Mouse (Mus musculus) monocyte, adult 5-6 weeks (primary cell): ENCODE measurements around the gene Ifna5. TPM values are rescaled to one million over a fixed set of nuclear protein-coding genes. Genes with fewer than 3 reads are reported as not detected.

Source experiments
- ATAC-seq: fragments of 153-309, 156-312 bp; replicated peaks from 2 replicates; pipeline ENCODE4 v1.8.0; 2017; ENCODE audit warnings: mild to moderate bottlenecking; ENCODE audit not compliant: low TSS enrichment, insufficient number of reproducible peaks, severe bottlenecking, poor library complexity, low FRiP score
- total RNA-seq: library from RNA; stranded (forward); fragments of 200-1000, 200-491, 200-594 nt; gene quantifications from 3 replicates; pipeline ENCODE4 v1.2.3, GENCODE M21; 2017

Ifna5 gene
- total RNA-seq, 1 experiment from 2014 or later: not detected

DNA sequence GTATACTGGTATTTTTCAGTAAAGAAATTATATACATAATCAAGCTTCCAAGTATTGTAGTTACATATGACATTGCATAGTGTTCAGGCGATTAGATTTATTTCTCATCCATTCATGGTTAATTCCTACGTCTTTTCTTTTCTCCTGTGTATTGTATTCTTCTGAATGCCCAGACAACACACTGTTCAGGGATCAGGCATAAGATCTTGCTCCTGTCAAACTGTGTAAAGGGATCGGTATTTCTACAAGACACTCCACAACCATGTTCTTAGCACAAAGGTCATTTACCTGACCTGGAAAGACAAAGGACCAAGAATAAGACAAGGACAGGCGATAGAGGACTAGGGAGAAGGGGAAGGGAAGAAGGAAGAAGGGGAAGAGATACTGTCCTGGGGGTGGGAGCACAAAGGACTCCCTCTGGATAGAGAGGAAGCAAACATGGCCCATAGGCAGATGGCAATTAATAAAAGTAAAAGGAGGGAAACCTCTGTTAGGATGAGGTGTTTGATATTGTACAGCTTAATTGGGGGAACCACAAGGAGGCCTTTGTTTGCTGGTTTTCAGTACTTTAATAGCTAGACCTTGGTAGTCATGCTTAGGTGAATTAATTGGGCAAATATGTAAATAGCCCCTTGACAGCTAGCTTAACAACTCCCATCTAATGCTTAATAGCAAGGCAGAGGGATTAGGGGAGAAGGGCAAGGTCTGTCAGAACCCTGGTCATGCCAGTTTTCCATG is 15.9 kb downstream of the Ifna5 start:
- ATAC-seq: no peak

DNA sequence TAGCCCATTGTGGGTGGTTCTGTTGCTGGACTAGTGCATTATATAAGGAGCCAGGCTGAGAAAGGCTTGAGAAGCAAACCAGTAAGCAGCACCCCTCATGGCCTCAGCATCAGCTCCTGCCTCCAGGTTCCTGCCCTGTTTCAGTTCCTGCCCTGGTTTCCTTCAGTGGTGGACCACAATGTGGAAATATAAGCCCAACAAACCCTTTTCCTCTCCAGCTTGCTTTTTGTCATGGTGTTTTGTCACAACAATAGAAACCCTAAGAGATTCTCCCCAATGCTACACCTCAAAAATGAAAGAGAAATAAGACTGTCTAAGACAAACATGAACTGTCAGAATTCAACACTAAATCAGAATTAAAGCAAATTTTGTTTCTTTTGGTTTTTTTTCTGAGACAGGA is 23.9 kb downstream of the Ifna5 start:
- ATAC-seq: no peak

GRCm38 (mm10) chr4:88863309-88863708 is 28.0 kb downstream of the Ifna5 start:
- ATAC-seq: no peak

GRCm38 (mm10) chr4:88864599-88864998 is 29.3 kb downstream of the Ifna5 start:
- peak; percentile 83 for ATAC-seq

DNA sequence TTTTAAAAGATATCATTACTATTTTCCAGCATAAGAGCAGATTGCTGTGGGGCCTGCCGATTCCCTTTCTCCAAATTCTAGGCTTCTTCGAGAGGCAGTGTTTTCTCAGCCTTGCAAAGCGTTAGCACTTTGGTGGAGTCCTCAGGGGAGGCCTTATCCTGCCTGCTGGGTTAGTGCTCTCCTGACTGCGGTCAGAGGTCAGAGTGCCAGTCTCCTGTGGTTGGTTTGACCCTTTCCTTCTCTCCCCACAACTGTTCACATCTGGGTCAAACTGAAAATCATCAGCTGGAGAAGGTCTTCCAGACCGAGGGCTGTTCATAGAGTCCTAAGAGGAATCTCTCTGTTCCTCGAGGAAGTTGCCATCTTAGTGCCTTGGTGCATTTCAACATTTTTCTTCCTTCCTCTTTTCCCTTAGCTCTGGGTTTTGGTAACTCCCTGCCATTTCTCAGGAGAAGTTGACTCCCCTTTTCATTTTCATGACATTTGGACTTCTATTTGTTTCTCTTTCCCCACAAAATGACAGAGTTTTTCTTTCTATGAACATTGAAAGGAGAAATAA is 29.8 kb downstream of the Ifna5 start:
- ATAC-seq: peak; percentile 36; the same call in 1 of the 2 replicates

- peak; percentile 88 for ATAC-seq
Observed at GRCm38 (mm10) chr4:88867366-88867925, 32.1 kb downstream of the Ifna5 start.

DNA sequence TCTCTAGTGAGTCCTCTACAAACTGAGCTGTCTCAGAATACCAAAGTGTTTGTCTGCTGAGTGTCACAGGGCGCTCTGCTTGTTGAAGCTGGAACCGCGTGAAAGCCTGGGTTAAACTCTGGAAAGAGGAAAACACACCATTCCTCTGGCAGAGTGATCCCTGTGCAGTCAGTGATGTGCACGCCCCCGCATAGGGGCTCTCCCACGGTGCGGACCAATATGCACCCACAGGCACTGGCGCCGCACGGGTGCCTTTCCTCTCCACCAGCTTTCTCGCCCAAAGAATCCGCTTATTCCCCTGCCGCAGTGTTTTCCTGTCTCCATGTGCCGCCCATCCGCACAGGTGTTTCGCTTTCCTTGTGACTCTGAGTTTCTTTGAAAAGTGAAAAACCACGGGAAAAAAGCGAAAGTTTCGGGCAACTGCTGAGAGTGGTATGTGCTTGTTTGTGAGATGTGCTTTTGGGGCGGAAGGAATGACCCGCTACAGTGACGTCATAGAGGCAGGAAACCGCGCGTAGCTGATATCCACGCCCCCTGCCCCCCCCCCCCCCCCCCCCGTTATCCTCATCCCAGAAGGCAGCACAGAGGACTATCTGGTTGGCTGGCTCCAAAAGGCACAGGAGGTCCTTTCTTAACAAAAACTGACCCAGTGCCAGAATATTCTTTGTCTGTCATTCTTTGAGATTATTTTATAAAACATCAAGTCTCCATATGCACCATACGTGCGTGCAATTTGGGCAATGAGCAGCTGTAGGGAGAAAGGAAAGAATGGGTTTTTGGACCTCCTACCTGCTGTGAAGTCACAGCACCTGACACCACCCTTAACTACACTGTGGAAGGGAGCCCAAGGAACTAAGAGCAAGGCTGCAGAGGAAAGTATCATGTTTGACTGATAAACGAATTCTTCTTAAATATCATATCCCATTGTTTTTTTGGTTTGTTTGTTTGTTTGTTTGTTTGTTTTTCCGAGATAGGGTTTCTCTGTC is 32.9 kb downstream of the Ifna5 start:
- no peak for ATAC-seq

DNA sequence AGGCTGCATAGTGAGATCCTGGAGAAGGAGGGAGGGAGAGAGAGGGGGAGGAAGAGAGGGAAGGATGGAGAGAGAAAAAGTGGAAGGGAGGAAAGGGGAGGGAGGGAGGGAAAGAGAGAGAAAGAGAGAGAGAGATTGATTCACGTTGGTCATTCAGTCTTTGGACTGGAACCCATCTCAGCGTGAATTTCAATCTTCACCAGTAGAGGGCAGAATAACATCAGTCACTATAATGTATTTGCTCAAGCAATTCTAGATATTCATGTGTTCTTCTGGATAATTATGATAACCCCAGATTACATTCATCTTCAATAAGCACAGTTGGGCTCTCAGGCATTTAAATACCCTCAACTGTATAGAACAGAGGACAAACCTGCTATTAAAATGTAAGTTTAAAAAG is 37.4 kb downstream of the Ifna5 start:
- no peak for ATAC-seq

DNA sequence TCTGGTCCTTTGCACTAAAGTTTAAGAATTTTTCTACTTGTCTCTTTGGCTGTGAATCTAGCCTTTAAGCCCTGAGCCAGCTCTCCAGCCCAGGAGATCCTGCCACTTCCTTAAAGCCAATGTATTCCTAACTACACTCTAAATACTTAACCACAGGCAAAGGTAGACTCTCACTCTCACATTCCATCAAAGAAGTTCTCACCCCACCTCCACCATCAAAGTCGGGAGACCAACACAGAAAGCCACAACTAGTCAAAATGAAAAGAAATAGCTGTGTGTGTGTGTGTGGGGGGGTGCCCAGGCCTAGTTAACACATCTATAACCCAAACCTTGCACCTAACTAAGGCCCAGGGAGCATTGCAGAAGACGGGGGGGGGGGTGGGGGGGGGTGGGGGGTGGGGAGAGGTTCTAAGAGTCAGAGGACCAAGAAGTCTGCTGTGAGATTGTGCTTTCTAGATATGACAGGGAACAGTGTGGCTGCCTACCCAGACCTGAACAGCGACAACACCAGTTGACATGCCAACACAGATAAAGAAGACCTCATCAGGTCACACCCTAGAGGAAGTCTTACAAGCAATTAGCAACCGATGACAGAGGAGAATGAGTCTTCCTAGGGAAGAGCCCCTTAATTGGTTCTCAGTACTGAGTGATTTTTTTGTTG is 40.2 kb downstream of the Ifna5 start:
- ATAC-seq: no peak

- no peak for ATAC-seq
Observed at GRCm38 (mm10) chr4:88876520-88876919, 41.2 kb downstream of the Ifna5 start.

DNA sequence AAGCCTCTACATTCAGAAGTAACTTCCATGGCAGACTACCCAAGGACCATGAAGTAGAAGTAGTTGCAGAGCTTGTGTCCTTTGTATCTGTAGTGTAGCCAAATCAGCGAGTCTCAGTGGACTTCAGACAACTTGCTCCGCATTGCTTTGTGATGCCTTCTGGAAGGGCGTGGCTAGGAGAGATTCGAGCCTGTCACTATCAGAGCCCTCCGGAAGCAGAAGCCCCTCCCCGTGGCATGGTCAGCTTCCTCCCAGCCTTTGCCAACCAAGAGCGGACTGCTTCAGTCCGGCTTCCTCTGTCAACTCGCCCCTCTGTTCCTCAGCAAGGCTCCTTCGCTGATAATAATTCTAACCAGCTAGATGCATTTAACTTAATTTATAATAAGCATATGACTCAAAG is 42.9 kb downstream of the Ifna5 start:
- peak; percentile 70; the same call in 1 of the 2 replicates for ATAC-seq

GRCm38 (mm10) chr4:88878772-88879171 is 43.4 kb downstream of the Ifna5 start:
- ATAC-seq: no peak

DNA sequence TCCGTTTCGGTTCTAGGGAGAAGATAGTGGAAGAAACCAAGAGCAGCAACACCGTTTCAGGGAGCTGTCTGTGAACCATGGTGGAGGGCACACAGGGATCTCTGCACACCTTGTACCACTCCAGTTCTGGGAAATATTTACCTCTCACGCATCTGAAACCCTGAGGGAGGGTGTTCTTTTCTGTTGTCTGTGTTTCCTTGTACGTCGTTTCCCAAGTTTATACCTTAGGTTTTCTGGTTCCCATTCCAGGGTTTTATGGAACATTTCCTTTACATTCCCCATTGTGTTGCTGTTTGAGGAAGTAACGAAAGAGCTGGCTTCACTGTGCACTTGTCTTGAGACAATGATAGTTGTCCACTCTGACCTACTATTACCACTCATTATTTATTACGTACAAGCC is 44.8 kb downstream of the Ifna5 start, which contains the start of gene Ifne:
TSS of gene Ifne (minus strand) at position 101 of the 400 bp plus-strand sequence.
- ATAC-seq: no peak

Other genes with a start within 250 kb of the Ifna5 start
- not detected in 3 replicates for gene Ifna9, start 243.1 kb upstream of the Ifna5 start, total RNA-seq
- gene Ifna12, start 232.1 kb upstream of the Ifna5 start, total RNA-seq: not detected in 3 replicates
- not detected in 3 replicates for gene C87499, start 201.1 kb upstream of the Ifna5 start, total RNA-seq
- not detected in 3 replicates for gene Ifna13, start 191.1 kb upstream of the Ifna5 start, total RNA-seq
- not detected in 3 replicates for gene Ifna16, start 158.6 kb upstream of the Ifna5 start, total RNA-seq
- not detected in 3 replicates for gene Ifna2, start 151.6 kb upstream of the Ifna5 start, total RNA-seq
- 0.43 TPM in 1 of 3 replicates, not detected in the others for gene Ifnab, start 144.2 kb upstream of the Ifna5 start, total RNA-seq
- 0.49 to 2.0 TPM in 2 of 3 replicates, not detected in the other for gene Gm26566, start 113.7 kb upstream of the Ifna5 start, total RNA-seq
- 43.5 to 56.6 TPM (median 49.0 TPM) in 3 replicates for gene Klhl9, start 113.1 kb upstream of the Ifna5 start, total RNA-seq
- gene Gm13271, start 80.7 kb upstream of the Ifna5 start, total RNA-seq: not detected in 3 replicates
- gene Gm13283, start 75.4 kb upstream of the Ifna5 start, total RNA-seq: not detected in 3 replicates
- not detected in 3 replicates for gene Gm13290, start 61.7 kb upstream of the Ifna5 start, total RNA-seq
- gene Gm13289, start 58.6 kb upstream of the Ifna5 start, total RNA-seq: not detected in 3 replicates
- gene Gm13272, start 55.7 kb upstream of the Ifna5 start, total RNA-seq: not detected in 3 replicates
- gene Ifnz, start 53.4 kb upstream of the Ifna5 start, total RNA-seq: not detected in 3 replicates
- gene Gm13276, start 49.8 kb upstream of the Ifna5 start, total RNA-seq: not detected in 3 replicates
- not detected in 3 replicates for gene Gm13277, start 46.9 kb upstream of the Ifna5 start, total RNA-seq
- not detected in 3 replicates for gene Gm13278, start 44.0 kb upstream of the Ifna5 start, total RNA-seq
- not detected in 3 replicates for gene Gm13275, start 41.0 kb upstream of the Ifna5 start, total RNA-seq
- not detected in 3 replicates for gene Gm13279, start 38.1 kb upstream of the Ifna5 start, total RNA-seq
- not detected in 3 replicates for gene Gm13285, start 35.9 kb upstream of the Ifna5 start, total RNA-seq
- gene Gm13287, start 32.3 kb upstream of the Ifna5 start, total RNA-seq: not detected in 3 replicates
- 0.29 TPM in 1 of 3 replicates, not detected in the others for gene Gm13288, start 30.0 kb upstream of the Ifna5 start, total RNA-seq
- gene Ifna7, start 19.3 kb upstream of the Ifna5 start, total RNA-seq: not detected in 3 replicates
- not detected in 3 replicates for gene Ifna11, start 15.6 kb upstream of the Ifna5 start, total RNA-seq
- gene Ifna6, start 8.1 kb upstream of the Ifna5 start, total RNA-seq: not detected in 3 replicates
- gene Ifna4, start 6.3 kb downstream of the Ifna5 start, total RNA-seq: not detected in 3 replicates
- gene Ifna1, start 14.6 kb downstream of the Ifna5 start, total RNA-seq: not detected in 3 replicates
- gene Ifne, start 44.7 kb downstream of the Ifna5 start, total RNA-seq: not detected in 3 replicates